Mouse (Mus musculus): Measurements from ENCODE around the gene Trio. TPM values are rescaled to one million over a fixed set of nuclear protein-coding genes. Genes with fewer than 3 reads are reported as not detected.
A peak's percentile ranks its signal among the peaks of the same experiment; 100 is the strongest.

The Trio gene
- polyA plus RNA-seq, 1 experiment from 2014 or later, result 16.2 TPM

DNA sequence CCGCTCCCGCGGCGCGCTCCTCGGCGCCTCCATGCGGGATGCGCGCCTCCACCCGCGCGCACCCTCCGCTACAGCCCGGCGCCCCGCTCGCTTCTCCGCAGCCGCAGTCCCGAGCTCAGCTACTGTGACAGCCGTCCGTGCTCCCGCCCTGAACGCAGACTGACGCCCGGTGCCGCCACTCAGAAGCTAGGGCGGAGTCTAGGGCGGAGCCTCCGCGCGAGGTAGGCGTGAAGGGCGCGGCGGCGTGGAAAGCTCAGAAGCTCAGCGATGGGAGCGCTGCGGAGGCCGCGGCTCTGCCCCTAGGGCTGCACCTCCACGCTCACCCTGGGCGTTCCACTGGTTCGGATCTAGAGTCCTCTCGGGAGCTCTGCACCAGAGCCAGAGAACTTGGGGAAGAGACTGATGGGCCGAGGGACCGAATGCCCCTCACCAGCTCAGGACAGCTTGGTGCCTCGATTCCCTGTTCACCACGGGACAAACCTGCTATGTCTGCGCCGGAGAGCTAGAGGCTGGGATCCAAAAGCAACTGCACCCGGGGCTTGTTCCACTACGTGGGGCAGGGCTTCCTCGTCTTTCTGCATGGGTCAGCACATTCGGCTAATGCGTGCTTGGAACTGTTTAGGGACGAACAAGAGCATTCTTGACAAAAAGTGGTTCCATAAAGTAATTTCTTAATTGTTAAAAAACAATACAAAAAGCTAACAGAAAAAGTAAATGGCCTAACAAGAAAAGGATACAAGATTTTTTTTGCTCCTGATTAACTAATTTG lies 344.0 kb downstream of the Trio start, which contains the start of gene Otulinl:
Gene Otulinl, minus strand, starts transcription at position 161 of the 769 bp plus-strand sequence.
- H3K4me1 ChIP-seq (replicated peaks), result peaks cover 7% of the 10 kb centered on the region
- WGBS, result 3% methylated on average over 58 of the region's 59 CpGs
- H3K4me2 ChIP-seq, result peak within 1 kb of the TSS; percentile 99
- no peaks in the 10 kb centered on the region for H3K36me3 ChIP-seq
- H3K27ac ChIP-seq, result peak within 1 kb of the TSS; percentile 31; the same call in 1 of the 2 replicates
- peaks cover 9% of the 10 kb centered on the region; the same call in 1 of the 2 replicates for H3K27me3 ChIP-seq
- peak within 1 kb of the TSS; percentile 73 for H3K9ac ChIP-seq
- peak; percentile 99 for ATAC-seq (replicated peaks; ENCODE audit: insufficient number of reproducible peaks, insufficient read depth, low FRiP score, low read depth)
- H3K9me3 ChIP-seq (replicated peaks), result no peaks in the 10 kb centered on the region
- H3K4me3 ChIP-seq, result peak within 1 kb of the TSS; percentile 81

DNA sequence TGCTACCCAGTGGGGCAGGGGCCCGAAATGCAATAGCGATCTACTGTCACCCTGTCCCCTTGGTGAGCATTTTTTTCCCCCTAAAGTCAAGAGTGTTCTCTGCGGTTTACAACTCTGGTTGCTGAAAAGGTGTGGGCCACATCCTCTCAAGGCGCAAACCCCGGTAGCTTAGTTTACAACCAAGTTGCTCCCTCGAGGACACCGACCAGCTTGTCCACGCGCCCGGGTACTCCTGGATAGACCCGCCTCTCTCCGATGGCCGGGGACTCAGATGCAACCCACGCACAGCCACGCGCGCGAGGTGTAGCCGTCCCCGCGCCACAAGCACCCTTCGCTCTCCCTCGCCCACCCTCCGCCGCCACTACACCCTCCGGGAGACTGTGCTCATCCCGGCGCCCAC lies 344.7 kb downstream of the Trio start:
- WGBS, result 2% methylated on average over 28 of the region's 28 CpGs
- Histone ChIP-seq H3K4me1 (replicated peaks) (peaks cover 11% of the 10 kb centered on the region), H3K9me3 (replicated peaks) (no peaks in the 10 kb centered on the region), H3K36me3 (no peaks in the 10 kb centered on the region), H3K27me3 (peaks cover 6% of the 10 kb centered on the region; the same call in 1 of the 2 replicates), H3K4me3 (peak overlapping the region; percentile 81), H3K4me2 (peak overlapping the region; percentile 99), H3K27ac (no peak overlapping the region), H3K9ac (peak overlapping the region; percentile 73)
- ATAC-seq (replicated peaks; ENCODE audit: insufficient number of reproducible peaks, insufficient read depth, low FRiP score, low read depth), result peak; percentile 37; the same call in 1 of the 2 replicates

Other genes with a start within 250 kb of the Trio start
- 0.03 and 0.04 TPM in 2 replicates for gene Dnah5, start 177.9 kb upstream of the Trio start, polyA plus RNA-seq (2015; fragmentation: Nextera tagmentation; extraction: Ambion mirVana)